Mouse (Mus musculus): ENCODE measurements around the gene Gpr135.

GRCm38 (mm10) chr12:72115126-72115525 lies 44.2 kb upstream of the Gpr135 start:
- TF ChIP-seq POLR2A (IDR thresholded peaks at IDR 0.05; ENCODE audit: extremely low read depth, insufficient read depth, low read length) (no peak), CTCF (IDR thresholded peaks at IDR 0.05; ENCODE audit: low read depth, low read length) (no peak)
